Mouse (Mus musculus): ENCODE measurements at regions not wholly inside any gene's neighbourhood (a gene's known extent, or its start where the extent isn't known, plus 50 kb on each side); places are given as distances from the start of the nearest gene placed in this dataset.

DNA sequence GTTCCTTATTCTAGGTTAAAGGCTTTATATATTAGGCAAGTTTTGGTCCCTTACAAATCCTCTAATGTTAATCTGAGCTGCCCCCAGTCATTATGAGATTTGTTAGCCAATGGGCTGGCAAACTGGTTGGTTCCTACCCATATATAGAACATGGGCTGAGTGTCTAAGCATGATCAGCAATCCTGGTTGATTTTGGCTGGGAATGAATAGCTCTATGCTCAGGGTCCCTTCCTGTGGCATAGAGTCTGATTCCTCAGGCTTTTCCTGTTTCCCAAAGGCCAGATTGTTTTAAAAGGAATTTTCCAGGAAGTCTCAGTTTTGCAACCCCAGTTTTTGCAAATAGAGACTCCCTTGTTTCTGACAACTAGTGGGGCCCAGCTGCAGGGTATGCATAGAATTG, 102.1 kb upstream of the 9330182O14Rik start:
- H3K9ac ChIP-seq: no peak overlapping the region
- H3K27me3 ChIP-seq: no peaks in the 10 kb centered on the region
- no peaks in the 10 kb centered on the region for H3K36me3 ChIP-seq (replicated peaks)
- no peaks in the 10 kb centered on the region for H3K4me1 ChIP-seq
- ATAC-seq (ENCODE audit: low FRiP score): no peak
- H3K9me3 ChIP-seq: no peaks in the 10 kb centered on the region
- H3K27ac ChIP-seq: no peak overlapping the region
- no peak overlapping the region for H3K4me3 ChIP-seq (replicated peaks)
- H3K4me2 ChIP-seq: no peak overlapping the region

DNA sequence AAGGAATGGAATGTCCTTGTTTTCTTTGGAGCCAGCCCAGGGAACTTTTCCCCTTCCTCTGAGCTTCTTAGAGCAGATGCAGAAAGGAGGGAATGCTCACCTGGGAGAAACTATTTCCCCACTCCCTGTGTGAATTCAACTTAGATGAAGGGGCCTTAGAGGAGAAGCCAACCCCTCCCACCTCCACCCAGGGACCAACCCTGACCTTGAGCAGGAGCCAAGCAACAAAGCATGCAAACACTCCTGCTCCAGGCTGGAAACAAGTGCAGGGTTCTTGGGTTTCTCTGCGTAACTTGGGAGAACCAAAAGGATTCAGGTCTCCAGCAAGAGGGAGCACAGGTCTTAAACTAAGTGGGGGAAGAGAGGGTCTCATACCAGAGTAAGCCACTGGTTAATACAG, 98.0 kb upstream of the 9330182O14Rik start:
- H3K9me3 ChIP-seq: no peaks in the 10 kb centered on the region
- no peaks in the 10 kb centered on the region for H3K27me3 ChIP-seq
- no peaks in the 10 kb centered on the region for H3K36me3 ChIP-seq (replicated peaks)
- H3K4me3 ChIP-seq (replicated peaks): no peak overlapping the region
- no peaks in the 10 kb centered on the region for H3K4me1 ChIP-seq
- no peak overlapping the region for H3K9ac ChIP-seq
- no peak for ATAC-seq (ENCODE audit: low FRiP score)
- H3K27ac ChIP-seq: no peak overlapping the region
- no peak overlapping the region for H3K4me2 ChIP-seq
- 90% methylated on average over 1 of the region's 1 CpGs for WGBS

DNA sequence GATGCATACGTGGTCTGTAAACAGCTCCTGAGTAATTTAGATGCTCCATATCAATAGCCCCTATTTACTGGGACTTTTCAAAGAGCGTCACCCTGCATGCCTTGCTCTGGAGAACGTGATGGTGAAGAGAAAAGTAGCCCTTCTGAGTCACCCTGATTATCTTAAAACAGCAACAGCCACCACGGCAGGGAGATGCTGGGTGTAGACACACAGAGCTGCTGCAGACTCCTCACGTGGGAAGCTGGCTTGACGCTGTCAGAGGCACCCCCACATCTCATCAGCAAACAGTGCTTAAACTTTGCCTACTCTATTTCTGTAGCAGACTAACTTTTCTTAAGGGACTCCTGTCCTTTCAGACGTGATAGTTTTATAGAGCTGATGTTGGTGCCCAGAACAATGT, 96.9 kb upstream of the 9330182O14Rik start:
- Histone ChIP-seq H3K9me3 (no peaks in the 10 kb centered on the region), H3K27me3 (no peaks in the 10 kb centered on the region), H3K27ac (no peak overlapping the region), H3K4me1 (no peaks in the 10 kb centered on the region), H3K9ac (no peak overlapping the region), H3K4me3 (replicated peaks) (no peak overlapping the region), H3K4me2 (no peak overlapping the region), H3K36me3 (replicated peaks) (no peaks in the 10 kb centered on the region)
- no peak for ATAC-seq (ENCODE audit: low FRiP score)
- WGBS: 77% methylated on average over 7 of the region's 7 CpGs

DNA sequence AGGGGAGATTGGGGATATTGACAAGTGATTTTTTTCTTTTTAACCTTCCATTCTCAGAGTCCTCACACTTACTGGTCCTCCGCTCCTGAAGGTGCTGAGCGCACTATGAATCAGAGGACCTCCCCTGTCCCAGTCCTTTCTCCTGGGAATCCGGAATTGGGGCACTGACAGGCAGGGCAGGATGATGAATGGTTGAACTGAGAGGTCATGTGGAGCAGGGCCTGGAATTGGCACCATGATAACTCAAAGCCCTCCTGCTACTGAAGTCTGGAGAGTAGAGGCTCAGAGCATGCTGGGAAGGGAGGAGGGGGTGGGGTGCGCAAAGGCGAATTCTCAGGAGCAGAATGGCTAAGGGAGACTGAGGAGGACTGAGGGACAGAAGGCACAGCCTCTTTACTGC, 87.9 kb upstream of the 9330182O14Rik start:
- Histone ChIP-seq H3K9me3 (no peaks in the 10 kb centered on the region), H3K4me1 (no peaks in the 10 kb centered on the region), H3K4me3 (replicated peaks) (no peak overlapping the region), H3K4me2 (no peak overlapping the region), H3K9ac (no peak overlapping the region), H3K27ac (no peak overlapping the region), H3K36me3 (replicated peaks) (no peaks in the 10 kb centered on the region), H3K27me3 (no peaks in the 10 kb centered on the region)
- ATAC-seq (ENCODE audit: low FRiP score): no peak
- WGBS: 67% methylated on average over 5 of the region's 5 CpGs

DNA sequence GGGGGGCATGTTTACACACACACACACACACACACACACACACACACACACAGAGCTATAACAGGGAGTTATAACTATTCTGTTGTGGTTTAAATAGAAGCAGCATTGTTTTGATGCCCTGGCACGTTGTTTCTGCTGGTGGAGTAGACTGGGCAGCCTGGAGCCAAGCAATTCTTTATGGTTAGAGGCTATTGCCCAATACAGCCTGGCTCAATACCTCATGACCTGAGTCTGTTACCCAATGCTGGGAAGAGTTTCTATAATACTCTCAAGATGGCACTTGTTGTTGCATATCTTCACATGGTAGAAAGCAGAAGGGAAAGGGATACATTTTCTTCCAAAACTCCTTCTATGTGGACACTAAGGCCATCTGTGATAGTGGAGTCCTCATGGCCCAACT, 87.1 kb upstream of the 9330182O14Rik start:
- Histone ChIP-seq H3K9me3 (no peaks in the 10 kb centered on the region), H3K4me1 (no peaks in the 10 kb centered on the region), H3K9ac (no peak overlapping the region), H3K4me2 (no peak overlapping the region), H3K36me3 (replicated peaks) (no peaks in the 10 kb centered on the region), H3K27me3 (no peaks in the 10 kb centered on the region), H3K4me3 (replicated peaks) (no peak overlapping the region), H3K27ac (no peak overlapping the region)
- no peak for ATAC-seq (ENCODE audit: low FRiP score)
- 76% methylated on average over 1 of the region's 1 CpGs for WGBS

DNA sequence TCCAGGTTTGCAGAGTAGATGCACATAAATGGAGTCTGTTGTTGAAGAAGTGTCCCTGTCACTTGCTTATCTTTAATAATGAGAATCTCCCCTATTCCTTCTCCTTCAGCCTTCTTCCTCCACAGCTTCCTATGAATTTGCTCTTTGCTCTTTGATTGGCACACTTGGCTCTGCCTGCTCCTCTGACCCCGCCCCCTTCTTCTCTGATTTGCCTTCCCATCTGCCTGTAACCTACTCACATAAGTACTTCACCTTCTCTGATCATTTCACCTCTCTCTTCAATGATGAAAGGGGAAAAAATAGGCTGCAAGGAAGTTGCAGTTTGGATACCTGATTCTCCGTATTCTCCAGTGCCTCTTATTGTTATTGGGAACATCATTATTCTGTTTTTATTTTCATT, 66.1 kb upstream of the 9330182O14Rik start:
- Histone ChIP-seq H3K4me3 (replicated peaks) (no peak overlapping the region), H3K4me2 (no peak overlapping the region), H3K9me3 (no peaks in the 10 kb centered on the region), H3K27me3 (no peaks in the 10 kb centered on the region), H3K27ac (no peak overlapping the region), H3K36me3 (replicated peaks) (no peaks in the 10 kb centered on the region), H3K9ac (no peak overlapping the region), H3K4me1 (no peaks in the 10 kb centered on the region)
- no peak for ATAC-seq (ENCODE audit: low FRiP score)
- WGBS: 85% methylated on average over 2 of the region's 2 CpGs

DNA sequence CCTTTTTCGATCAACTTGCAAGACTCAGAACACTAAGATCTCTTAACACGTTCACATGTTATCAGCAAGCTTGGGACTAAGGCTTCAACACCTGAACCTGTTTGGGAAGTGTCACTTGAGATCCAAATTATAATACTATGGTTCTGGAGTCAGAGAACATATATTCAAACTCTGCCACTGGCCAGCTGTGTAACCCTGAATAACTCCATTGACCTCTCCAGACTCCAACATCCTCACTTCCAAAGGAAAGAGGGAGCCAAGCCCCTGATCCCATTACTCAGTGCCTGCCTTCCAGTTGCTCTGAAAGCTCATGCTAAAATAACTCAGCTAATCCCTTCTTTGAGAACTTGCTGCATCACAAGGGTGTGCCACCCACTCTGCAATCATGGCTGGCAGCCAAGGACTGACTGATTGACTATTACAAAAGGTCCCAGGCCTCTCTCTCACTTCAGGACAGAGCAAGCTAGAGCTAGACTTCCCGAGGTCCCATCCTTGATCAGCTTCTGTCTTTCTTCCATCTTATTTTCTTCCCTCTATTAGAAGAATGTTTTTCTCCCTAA, 58.8 kb upstream of the 9330182O14Rik start:
- 51% methylated on average over 3 of the region's 3 CpGs for WGBS
- Histone ChIP-seq H3K27me3 (no peaks in the 10 kb centered on the region), H3K36me3 (replicated peaks) (no peaks in the 10 kb centered on the region), H3K4me3 (replicated peaks) (no peak overlapping the region), H3K4me1 (peaks cover 8% of the 10 kb centered on the region), H3K9ac (no peak overlapping the region), H3K27ac (no peak overlapping the region), H3K4me2 (no peak overlapping the region), H3K9me3 (no peaks in the 10 kb centered on the region)
- no peak for ATAC-seq (ENCODE audit: low FRiP score)

DNA sequence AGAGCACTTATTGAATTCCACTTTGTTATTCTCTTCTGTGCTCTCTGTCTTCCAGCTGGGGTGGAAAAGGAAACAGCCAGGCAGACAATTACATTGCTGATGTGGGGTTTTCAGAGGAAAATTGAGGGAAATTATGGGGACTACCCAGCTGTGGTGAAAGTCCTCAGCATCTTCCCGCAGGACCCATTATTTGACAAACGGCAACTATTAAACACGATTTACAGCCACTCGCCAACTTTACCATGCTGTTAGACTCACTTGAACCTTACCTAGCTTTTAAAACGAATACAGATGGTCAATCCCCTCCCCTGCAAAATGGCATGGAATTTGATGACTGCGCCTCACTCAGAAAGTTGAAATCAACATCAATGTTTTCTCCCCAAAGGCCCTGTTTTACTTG, 54.3 kb upstream of the 9330182O14Rik start:
- H3K4me1 ChIP-seq: peaks cover 8% of the 10 kb centered on the region
- H3K27me3 ChIP-seq: no peaks in the 10 kb centered on the region
- ATAC-seq (ENCODE audit: low FRiP score): no peak
- no peaks in the 10 kb centered on the region for H3K36me3 ChIP-seq (replicated peaks)
- H3K9me3 ChIP-seq: no peaks in the 10 kb centered on the region
- no peak overlapping the region for H3K4me3 ChIP-seq (replicated peaks)
- no peak overlapping the region for H3K27ac ChIP-seq
- H3K4me2 ChIP-seq: no peak overlapping the region
- H3K9ac ChIP-seq: no peak overlapping the region
- 88% methylated on average over 6 of the region's 6 CpGs for WGBS
